Mouse (Mus musculus) embryonic fibroblast, embryonic 13.5 days (primary cell): Measurements from ENCODE around the gene Camk2n1.

Experiments
- CTCF ChIP-seq: IDR thresholded peaks from 2 replicates; pipeline ENCODE4 v1.5.1; 2011; ENCODE audit warnings: mild to moderate bottlenecking, control low read depth, low read length, moderate library complexity, borderline replicate concordance; ENCODE audit not compliant: insufficient read depth
- POLR2A ChIP-seq: IDR thresholded peaks from 2 replicates; pipeline ENCODE4 v1.6.1; 2011; ENCODE audit warnings: low read depth, mild to moderate bottlenecking, control low read depth, low read length, moderate library complexity

DNA sequence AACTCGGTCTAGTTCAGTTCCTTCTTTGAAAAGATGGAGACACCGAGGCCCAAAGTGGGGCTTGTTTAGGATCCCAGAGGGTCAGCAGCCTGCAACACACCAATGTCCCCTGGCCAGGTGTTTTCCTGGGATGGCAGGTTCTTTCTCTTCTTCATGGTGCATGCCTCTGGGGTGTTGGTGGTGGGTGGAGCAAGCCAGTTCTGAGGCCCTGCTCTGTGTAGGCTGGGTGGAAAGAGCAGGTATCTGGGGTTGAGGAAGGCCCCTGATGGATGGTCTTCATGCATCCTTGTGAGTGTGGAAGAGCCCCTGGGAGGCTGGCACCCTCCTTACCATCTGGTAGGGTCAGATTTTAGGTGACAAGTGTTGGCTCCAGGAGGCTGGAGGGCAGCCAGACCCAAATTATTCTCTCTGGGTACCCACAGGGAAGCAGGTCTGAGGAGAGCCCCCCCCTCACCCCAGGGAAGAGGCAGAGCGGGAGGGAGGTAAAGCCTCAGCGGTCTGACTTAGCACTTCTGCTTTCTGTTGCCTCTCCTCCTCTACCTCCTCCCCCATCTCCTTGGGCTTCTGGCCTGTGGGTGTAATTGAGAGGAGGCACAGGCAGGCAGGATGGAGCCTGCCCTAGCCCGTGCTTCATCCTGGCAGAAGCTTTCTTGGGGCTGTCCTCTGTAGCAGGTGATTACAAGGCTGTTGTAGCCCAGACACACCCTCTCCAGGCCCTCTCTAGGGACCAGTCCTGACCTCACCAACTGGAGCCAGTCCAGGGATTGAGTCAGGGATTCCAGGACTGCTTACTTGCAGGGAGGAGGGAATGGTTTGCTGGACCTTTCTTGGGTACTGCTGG is 39.3 kb downstream of the Camk2n1 start:
- TF ChIP-seq CTCF (no peak), POLR2A (no peak)
